Mouse (Mus musculus) frontal cortex, adult 2 months (tissue): ENCODE measurements around the gene Akap2. TPM values are rescaled to one million over a fixed set of nuclear protein-coding genes. Genes with fewer than 3 reads are reported as not detected.

Experiments
- DNase-seq, 2 experiments: peaks; one replicate each; pipeline ENCODE4 v3.0.0; 2022; ENCODE audit warnings: low spot score in 1 of 2; ENCODE audit errors: extremely low spot score in 1 of 2
- polyA plus RNA-seq: library from polyadenylated mRNA; depleted of rRNA; stranded (reverse); fragments of >200 nt; gene quantifications from 2 replicates; pipeline ENCODE4 v1.2.3, GENCODE M21; 2012

Gene Akap2
- polyA plus RNA-seq, 1 experiment: 22.8 TPM

GRCm38 (mm10) chr4:57788709-57789108 lies 71.3 kb downstream of the Akap2 start:
- no peak for DNase-seq

- no peak for DNase-seq
Observed at GRCm38 (mm10) chr4:57789118-57789517, 71.7 kb downstream of the Akap2 start.

GRCm38 (mm10) chr4:57793989-57794388 lies 76.5 kb downstream of the Akap2 start:
- no peak for DNase-seq

- DNase-seq: no peak
Observed at GRCm38 (mm10) chr4:57794547-57794946, 77.1 kb downstream of the Akap2 start.

- no peak for DNase-seq
Observed at GRCm38 (mm10) chr4:57797548-57798285, 80.3 kb downstream of the Akap2 start.

GRCm38 (mm10) chr4:57798286-57799018 lies 81.0 kb downstream of the Akap2 start:
- DNase-seq: no peak

- no peak for DNase-seq
Observed at GRCm38 (mm10) chr4:57799297-57799696, 81.8 kb downstream of the Akap2 start.

GRCm38 (mm10) chr4:57801239-57801638 lies 83.8 kb downstream of the Akap2 start:
- DNase-seq: no peak

GRCm38 (mm10) chr4:57801986-57802385 lies 84.5 kb downstream of the Akap2 start:
- no peak for DNase-seq

GRCm38 (mm10) chr4:57802411-57802810 lies 85.0 kb downstream of the Akap2 start:
- no peak for DNase-seq

- no peak for DNase-seq
Observed at GRCm38 (mm10) chr4:57804902-57805301, 87.4 kb downstream of the Akap2 start.

- DNase-seq: no peak
Observed at GRCm38 (mm10) chr4:57809449-57809848, 92.0 kb downstream of the Akap2 start.

GRCm38 (mm10) chr4:57812075-57812474 lies 94.6 kb downstream of the Akap2 start:
- DNase-seq: no peak

GRCm38 (mm10) chr4:57812916-57813575 lies 95.6 kb downstream of the Akap2 start:
- DNase-seq: no peak

GRCm38 (mm10) chr4:57813576-57813945 lies 96.1 kb downstream of the Akap2 start:
- no peak for DNase-seq

- DNase-seq: no peak
Observed at GRCm38 (mm10) chr4:57815355-57815754, 97.9 kb downstream of the Akap2 start.

- DNase-seq: no peak
Observed at GRCm38 (mm10) chr4:57816146-57816545, 98.7 kb downstream of the Akap2 start.

GRCm38 (mm10) chr4:57820839-57821374 lies 103.5 kb downstream of the Akap2 start:
- no peak for DNase-seq

GRCm38 (mm10) chr4:57821556-57822356 lies 104.3 kb downstream of the Akap2 start:
- DNase-seq: peak in 1 of 2 experiments; percentile 31

GRCm38 (mm10) chr4:57822641-57823040 lies 105.2 kb downstream of the Akap2 start:
- DNase-seq: no peak
